Mouse (Mus musculus): ENCODE results near the gene Fpr-rs3. TPM values are rescaled to one million over a fixed set of nuclear protein-coding genes. Genes with fewer than 3 reads are reported as not detected.

The Fpr-rs3 gene
- not detected in 2 replicates for polyA plus RNA-seq (2012; rRNA removed)

DNA sequence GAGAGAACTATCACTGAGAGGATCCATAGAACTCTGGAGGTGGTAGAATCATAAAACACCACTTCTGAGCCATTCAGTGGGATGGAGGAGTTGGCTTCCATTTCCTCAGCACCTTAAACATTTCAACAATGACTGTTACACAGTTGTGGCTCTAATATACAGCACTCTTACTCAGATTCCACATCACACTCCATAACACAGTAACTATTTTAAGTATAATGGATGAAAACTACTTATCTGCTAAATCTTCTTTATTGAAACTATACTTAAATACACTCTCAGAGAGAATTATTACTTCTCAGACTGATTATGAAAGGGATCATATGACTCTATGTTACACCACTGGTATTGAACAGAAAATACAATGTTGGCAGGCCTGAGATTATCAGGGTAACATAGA lies at the start of gene Fpr-rs3:
Gene Fpr-rs3 (minus strand): TSS at position 101 of the 400 bp plus-strand sequence.

DNA sequence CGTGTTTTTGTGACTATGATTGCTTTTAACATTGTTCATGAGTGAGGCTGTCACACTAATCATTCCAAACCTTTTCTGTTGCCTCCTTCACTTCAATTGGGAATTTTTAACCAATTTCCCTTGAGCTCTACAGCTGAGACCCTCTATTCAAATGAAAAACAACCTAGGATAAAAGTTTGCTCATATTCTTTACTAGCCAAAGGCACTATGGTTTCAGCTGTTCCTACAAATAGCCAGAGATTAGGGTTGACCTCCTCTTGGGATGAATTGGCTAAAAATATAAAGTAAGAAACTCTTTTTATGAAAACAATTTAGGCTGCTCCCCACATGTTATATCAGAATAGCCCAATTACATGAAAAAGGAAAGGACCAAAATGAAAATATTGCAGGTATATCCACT lies 28.4 kb downstream of the Fpr-rs3 start, which contains the start of gene Vmn2r110:
Gene Vmn2r110 (minus strand): TSS at position 101 of the 400 bp plus-strand sequence.

Other genes with a start within 250 kb of the Fpr-rs3 start
- gene Vmn1r224, start 210.7 kb downstream of the Fpr-rs3 start, polyA plus RNA-seq (2012; rRNA removed) = not detected in 2 replicates
- gene Vmn2r108, start 143.5 kb downstream of the Fpr-rs3 start, polyA plus RNA-seq (2012; rRNA removed) = not detected in 2 replicates
- gene Vmn1r225, start 126.7 kb downstream of the Fpr-rs3 start, polyA plus RNA-seq (2012; rRNA removed) = not detected in 2 replicates
- gene Vmn2r109, start 60.1 kb downstream of the Fpr-rs3 start, polyA plus RNA-seq (2012; rRNA removed) = not detected in 2 replicates
- not detected in 2 replicates for gene Vmn2r110, start 28.5 kb downstream of the Fpr-rs3 start, polyA plus RNA-seq (2012; rRNA removed)
- not detected in 2 replicates for gene Vmn1r226, start 58.0 kb upstream of the Fpr-rs3 start, polyA plus RNA-seq (2012; rRNA removed)
- gene Vmn1r227, start 105.0 kb upstream of the Fpr-rs3 start, polyA plus RNA-seq (2012; rRNA removed) = not detected in 2 replicates
- gene Vmn1r228, start 161.3 kb upstream of the Fpr-rs3 start, polyA plus RNA-seq (2012; rRNA removed) = not detected in 2 replicates
- not detected in 2 replicates for gene Vmn1r229, start 186.7 kb upstream of the Fpr-rs3 start, polyA plus RNA-seq (2012; rRNA removed)
- not detected in 2 replicates for gene Vmn1r230, start 215.6 kb upstream of the Fpr-rs3 start, polyA plus RNA-seq (2012; rRNA removed)